Mouse (Mus musculus) E14TG2a.4 (cell line): ENCODE measurements around the gene Cpsf6.

ENCODE experiments used
- CTCF ChIP-seq: conservative IDR thresholded peaks from 2 replicates; pipeline ENCODE4 v1.5.1; 2014; ENCODE audit warnings: low read length
- NANOG ChIP-seq: IDR thresholded peaks from 2 replicates; pipeline ENCODE4 v1.6.1; 2014; ENCODE audit warnings: borderline replicate concordance, low read length, mixed read lengths

DNA sequence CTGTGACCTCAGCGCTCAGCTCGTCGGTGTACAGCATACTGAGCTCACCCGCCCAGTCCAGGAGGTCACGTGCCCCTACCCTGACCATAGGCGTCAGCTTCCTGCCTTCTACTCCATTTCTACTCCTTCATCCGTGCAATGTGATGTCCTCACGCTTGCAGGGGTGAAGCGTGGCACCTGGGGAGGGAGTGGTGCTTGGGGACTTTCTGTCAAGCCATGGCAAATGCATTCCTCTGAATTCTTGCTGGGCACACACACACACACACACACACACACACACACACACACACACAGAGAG, 37.6 kb upstream of the Cpsf6 start:
- TF ChIP-seq CTCF, result no peak
- no peak for TF ChIP-seq NANOG
